Mouse (Mus musculus) kidney, postnatal 14 days (tissue): ENCODE data around the gene Igsf10.

Experiments
- DNase-seq: peaks from one replicate; pipeline ENCODE4 v3.0.0; 2022; ENCODE audit warnings: mixed read lengths

The Igsf10 gene

GRCm38 (mm10) chr3:59290551-59290950 lies 53.6 kb downstream of the Igsf10 start:
- no peak for DNase-seq

GRCm38 (mm10) chr3:59278620-59279019 lies 65.6 kb downstream of the Igsf10 start:
- DNase-seq, result no peak

GRCm38 (mm10) chr3:59278254-59278533 lies 66.0 kb downstream of the Igsf10 start:
- no peak for DNase-seq

GRCm38 (mm10) chr3:59277502-59278253 lies 66.5 kb downstream of the Igsf10 start:
- no peak for DNase-seq

- no peak for DNase-seq
These were observed 73.4 kb downstream of the Igsf10 start for GRCm38 (mm10) chr3:59270811-59271210.
